Mouse (Mus musculus) ES-E14 (cell line): ENCODE data around the gene Olfr283. TPM values are rescaled to one million over a fixed set of nuclear protein-coding genes. Genes with fewer than 3 reads are reported as not detected.

ENCODE experiments used
- DNase-seq: peaks from one replicate; pipeline ENCODE4 v3.0.0-alpha.2; 2013; ENCODE audit warnings: low read depth, low spot score
- H3K27ac ChIP-seq: 2 replicates; pipeline ENCODE4 v1.5.1; 2012; ENCODE audit warnings: low read depth, mild to moderate bottlenecking, low read length, moderate library complexity, mixed read lengths; ENCODE audit not compliant: poor library complexity, insufficient read depth, severe bottlenecking
- H3K36me3 ChIP-seq: 2 replicates; pipeline ENCODE4 v1.6.1; 2012; ENCODE audit warnings: mild to moderate bottlenecking, low read length, moderate library complexity, mixed read lengths; ENCODE audit not compliant: control insufficient read depth, poor library complexity, insufficient read depth, severe bottlenecking
- H3K4me1 ChIP-seq, 2 experiments: fragments of 150-350 bp in 1 of 2; sonication (generic) in 1 of 2; 2 replicates each; pipeline ENCODE4 v1.6.1; 2012; ENCODE audit warnings: low read length in 2 of 2, mild to moderate bottlenecking in 1 of 2, mixed read lengths in 1 of 2; ENCODE audit not compliant: control insufficient read depth in 2 of 2, insufficient read depth in 2 of 2, poor library complexity in 1 of 2
- H3K4me3 ChIP-seq, 2 experiments: fragments of 150-350 bp in 1 of 2; sonication (generic) in 1 of 2; 2 replicates each; pipeline ENCODE4 v1.5.1; 2012; ENCODE audit warnings: low read length in 2 of 2, low read depth in 1 of 2, mild to moderate bottlenecking in 1 of 2, mixed read lengths in 1 of 2; ENCODE audit not compliant: insufficient read depth in 1 of 2, poor library complexity in 1 of 2, severe bottlenecking in 1 of 2
- H3K9ac ChIP-seq: 2 replicates; pipeline ENCODE4 v1.6.1; 2012; ENCODE audit warnings: low read depth, mild to moderate bottlenecking, low read length, mixed read lengths; ENCODE audit not compliant: poor library complexity, insufficient read depth, severe bottlenecking
- H3K9me3 ChIP-seq: fragments of 150-350 bp; sonication (generic); 2 replicates; pipeline ENCODE4 v1.6.1; 2012; ENCODE audit warnings: low read depth, mild to moderate bottlenecking, low read length; ENCODE audit not compliant: control insufficient read depth, insufficient read depth
- CHD2 ChIP-seq: IDR thresholded peaks from 2 replicates; pipeline ENCODE4 v1.6.1; 2014; ENCODE audit warnings: mild to moderate bottlenecking, low read depth, low read length, inconsistent platforms
- HCFC1 ChIP-seq: IDR thresholded peaks from 2 replicates; pipeline ENCODE4 v1.6.1; 2012; ENCODE audit warnings: low read length, inconsistent platforms, borderline replicate concordance; ENCODE audit not compliant: insufficient read depth
- MAFK ChIP-seq: IDR thresholded peaks from 2 replicates; pipeline ENCODE4 v1.6.1; 2014; ENCODE audit warnings: mild to moderate bottlenecking, low read depth, low read length, inconsistent platforms; ENCODE audit not compliant: insufficient read depth
- ZC3H11A ChIP-seq: IDR thresholded peaks from 2 replicates; pipeline ENCODE4 v1.6.1; 2012; ENCODE audit warnings: low read depth, mild to moderate bottlenecking, inconsistent platforms, low read length, borderline replicate concordance
- ZNF384 ChIP-seq: IDR thresholded peaks from 2 replicates; pipeline ENCODE4 v1.6.1; 2012; ENCODE audit warnings: low read depth, low read length, inconsistent platforms
- in situ Hi-C, 2 experiments: fragments of 600-800 bp; cut with MboI; formaldehyde crosslinking; loops; one replicate each; pipeline ENCODE4 v1.15.1; 2025; ENCODE audit warnings: low sequenced_read_pairs in 2 of 2, inconsistent platforms in 1 of 2; ENCODE audit not compliant: unreplicated experiment in 2 of 2
- total RNA-seq: library from RNA; depleted of rRNA; stranded (reverse); fragments of 300-350 nt; gene quantifications from 2 replicates; pipeline ENCODE4 v1.2.3, GENCODE M21; 2012; rRNA removed

The Olfr283 gene
- total RNA-seq, 1 experiment = not detected

- no peaks in the 10 kb centered on the region for H3K36me3 ChIP-seq
- no peak for DNase-seq
- in situ Hi-C loops = no loop called here
- no peaks in the 10 kb centered on the region for H3K9me3 ChIP-seq
- no peak overlapping the region for H3K4me3 ChIP-seq
- H3K9ac ChIP-seq = no peak overlapping the region
- TF ChIP-seq MAFK (no peak), CHD2 (no peak), ZC3H11A (no peak), HCFC1 (no peak), ZNF384 (no peak)
- no peaks in the 10 kb centered on the region for H3K4me1 ChIP-seq
- H3K27ac ChIP-seq = no peak overlapping the region
Measured at GRCm38 (mm10) chr15:98391081-98391902, 10.5 kb upstream of the Olfr283 start.

DNA sequence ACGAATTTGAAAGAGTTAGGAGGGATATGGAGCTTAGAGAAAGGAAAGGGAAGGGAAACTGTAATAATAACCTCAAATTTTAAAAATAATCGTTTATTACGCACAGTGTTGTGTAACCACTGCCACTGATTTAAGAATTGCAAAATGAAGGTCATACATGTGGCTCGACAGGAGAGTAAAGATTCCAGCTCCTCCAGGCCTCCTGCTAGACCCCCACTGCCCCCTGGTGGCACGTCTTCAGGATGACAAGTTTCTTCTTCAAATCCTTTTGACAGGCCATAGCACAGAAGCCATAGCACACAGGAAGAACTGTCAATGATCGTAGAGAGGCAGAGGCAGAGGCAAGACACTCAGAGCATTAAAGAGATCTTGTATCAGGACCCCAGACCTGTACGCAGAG is 9.1 kb upstream of the Olfr283 start:
- peak; percentile 70 for DNase-seq
- Histone ChIP-seq H3K9ac (no peak overlapping the region), H3K9me3 (no peaks in the 10 kb centered on the region), H3K4me1 (no peaks in the 10 kb centered on the region), H3K27ac (no peak overlapping the region), H3K4me3 (no peak overlapping the region), H3K36me3 (no peaks in the 10 kb centered on the region)
- in situ Hi-C loops = no loop called here
- TF ChIP-seq ZC3H11A (peak; percentile 90), CHD2 (no peak)

DNA sequence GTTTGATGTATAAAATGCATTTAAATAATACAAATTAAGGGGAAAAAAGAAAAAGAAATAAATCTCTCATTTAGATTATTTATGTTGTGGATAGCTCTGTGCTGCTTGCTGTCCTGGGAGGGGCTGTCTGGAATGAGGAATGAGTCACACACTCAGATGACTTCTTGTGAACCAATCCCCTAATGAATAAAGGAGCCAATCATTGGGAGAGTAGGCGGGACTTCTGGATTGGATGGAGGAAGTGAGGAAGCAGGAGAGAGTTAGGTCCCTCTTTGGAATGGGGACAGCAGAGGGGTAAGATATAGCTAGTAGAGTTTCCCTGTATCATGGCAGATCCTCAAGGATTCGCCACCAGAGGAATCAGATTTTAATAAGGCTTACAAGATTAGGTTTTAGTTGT is 6.9 kb upstream of the Olfr283 start:
- Histone ChIP-seq H3K27ac (no peak overlapping the region), H3K4me1 (no peaks in the 10 kb centered on the region), H3K9me3 (no peaks in the 10 kb centered on the region), H3K9ac (peak overlapping the region; percentile 24; the same call in 1 of the 2 replicates), H3K4me3 (peak overlapping the region in 1 of 2 experiments; percentile 67; a peak in 2 of 4 replicates), H3K36me3 (no peaks in the 10 kb centered on the region)
- peak; percentile 40 for DNase-seq
- TF ChIP-seq ZC3H11A = no peak
- no peak for TF ChIP-seq HCFC1
- no peak for TF ChIP-seq MAFK
- TF ChIP-seq ZNF384 = no peak
- TF ChIP-seq CHD2 = no peak
- in situ Hi-C loops = no loop called here

DNA sequence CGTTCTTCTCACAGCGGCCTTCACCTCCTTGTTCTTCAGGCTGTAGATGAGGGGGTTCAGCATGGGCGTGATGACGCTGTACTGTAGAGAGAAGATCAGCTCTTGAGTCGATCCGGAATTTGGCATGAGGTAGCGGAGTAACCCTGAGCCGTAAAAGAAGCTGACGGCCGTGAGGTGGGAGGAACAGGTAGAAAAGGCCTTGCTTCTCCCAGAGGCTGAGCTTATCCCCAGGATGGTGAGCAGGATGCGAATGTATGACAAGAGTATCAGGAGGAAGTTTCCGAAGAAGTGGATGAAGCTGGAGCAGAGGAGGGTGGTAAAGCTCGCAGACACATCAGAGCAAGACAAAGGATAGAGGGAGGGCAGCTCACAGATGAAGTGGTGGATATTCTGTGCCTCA is 2.5 kb downstream of the Olfr283 start:
- in situ Hi-C loops = no loop called here
- TF ChIP-seq CHD2 (no peak), ZNF384 (no peak), MAFK (no peak), ZC3H11A (no peak), HCFC1 (no peak)
- no peak overlapping the region for H3K9ac ChIP-seq

GRCm38 (mm10) chr15:98340887-98341286 is 39.9 kb downstream of the Olfr283 start, which contains the start of gene Olfr284:
Gene Olfr284, minus strand, starts transcription at chr15:98340987.
- no peak within 1 kb of the TSS for H3K27ac ChIP-seq
- H3K4me3 ChIP-seq = no peak within 1 kb of the TSS
- in situ Hi-C loops = no loop called here
- no peak for DNase-seq
- no peaks in the 10 kb centered on the region for H3K36me3 ChIP-seq
- no peak within 1 kb of the TSS for H3K9ac ChIP-seq
- TF ChIP-seq HCFC1 (no peak), ZNF384 (no peak), CHD2 (no peak), ZC3H11A (no peak), MAFK (no peak)
- H3K9me3 ChIP-seq = no peaks in the 10 kb centered on the region
- no peaks in the 10 kb centered on the region for H3K4me1 ChIP-seq

More for the DNA sequence above, 2.5 kb downstream of the Olfr283 start:
- H3K4me1 ChIP-seq = no peaks in the 10 kb centered on the region; a peak in 1 of 4 replicates
- H3K4me3 ChIP-seq = peak overlapping the region in 1 of 2 experiments; percentile 42; a peak in 1 of 4 replicates
- no peaks in the 10 kb centered on the region for H3K36me3 ChIP-seq
- no peak overlapping the region for H3K27ac ChIP-seq
- DNase-seq = no peak
- H3K9me3 ChIP-seq = no peaks in the 10 kb centered on the region

Other genes starting within 250 kb of the Olfr283 start
- gene Asb8, start 215.3 kb downstream of the Olfr283 start, total RNA-seq = 9.0 and 12.5 TPM in 2 replicates
- gene Ccdc184, start 213.8 kb downstream of the Olfr283 start, total RNA-seq = 0.32 and 0.80 TPM in 2 replicates
- not detected in 2 replicates for gene Olfr288, start 185.4 kb downstream of the Olfr283 start, total RNA-seq
- gene Gm44579, start 160.0 kb downstream of the Olfr283 start, total RNA-seq = not detected in 2 replicates
- gene Olfr287, start 159.9 kb downstream of the Olfr283 start, total RNA-seq = 0.16 TPM in 1 of 2 replicates, not detected in the other
- gene Olfr286, start 146.5 kb downstream of the Olfr283 start, total RNA-seq = not detected in 2 replicates
- gene H1fnt, start 123.7 kb downstream of the Olfr283 start, total RNA-seq = 0.48 TPM in 1 of 2 replicates, not detected in the other
- gene Zfp641, start 84.8 kb downstream of the Olfr283 start, total RNA-seq = 0.05 and 0.31 TPM in 2 replicates
- gene Olfr285, start 63.6 kb downstream of the Olfr283 start, total RNA-seq = not detected in 2 replicates
- gene Olfr284, start 40.0 kb downstream of the Olfr283 start, total RNA-seq = not detected in 2 replicates
- not detected in 2 replicates for gene Olfr282, start 50.3 kb upstream of the Olfr283 start, total RNA-seq
- not detected in 2 replicates for gene Olfr281, start 71.6 kb upstream of the Olfr283 start, total RNA-seq
- not detected in 2 replicates for gene OR5BS1P, start 89.0 kb upstream of the Olfr283 start, total RNA-seq
- not detected in 2 replicates for gene Lalba, start 101.8 kb upstream of the Olfr283 start, total RNA-seq
- 0.04 TPM in 1 of 2 replicates, not detected in the other for gene Olfr279, start 111.5 kb upstream of the Olfr283 start, total RNA-seq
- 95.0 and 111 TPM in 2 replicates for gene Kansl2, start 153.3 kb upstream of the Olfr283 start, total RNA-seq
- 53.1 and 59.1 TPM in 2 replicates for gene Ccnt1, start 190.0 kb upstream of the Olfr283 start, total RNA-seq
- gene 4930415O20Rik, start 190.1 kb upstream of the Olfr283 start, total RNA-seq = not detected in 2 replicates
- gene Adcy6, start 229.1 kb upstream of the Olfr283 start, total RNA-seq = 9.0 and 15.3 TPM in 2 replicates
- 27.3 and 32.0 TPM in 2 replicates for gene Cacnb3, start 249.9 kb upstream of the Olfr283 start, total RNA-seq